Mouse (Mus musculus): Measurements from ENCODE around the gene Rprd2. TPM values are rescaled to one million over a fixed set of nuclear protein-coding genes. Genes with fewer than 3 reads are reported as not detected.

The Rprd2 gene
- polyA plus RNA-seq, 1 experiment: 28.5 TPM

GRCm38 (mm10) chr3:95752935-95753334, 65.7 kb downstream of the Rprd2 start:
- no peak for DNase-seq (ENCODE audit: extremely low spot score in 1 of 2, low spot score in 1 of 2)

- DNase-seq (ENCODE audit: extremely low spot score in 1 of 2, low spot score in 1 of 2): no peak
These were observed 78.3 kb downstream of the Rprd2 start for GRCm38 (mm10) chr3:95740406-95740805.

GRCm38 (mm10) chr3:95739353-95740104, 79.1 kb downstream of the Rprd2 start, which contains the start of gene Ecm1:
Gene Ecm1, minus strand, starts transcription at chr3:95739569.
- peak; percentile 43 to 69 for DNase-seq (ENCODE audit: extremely low spot score in 1 of 2, low spot score in 1 of 2)

- no peak for DNase-seq (ENCODE audit: extremely low spot score in 1 of 2, low spot score in 1 of 2)
These were observed 83.5 kb downstream of the Rprd2 start for GRCm38 (mm10) chr3:95735071-95735670.

- DNase-seq (ENCODE audit: extremely low spot score in 1 of 2, low spot score in 1 of 2): no peak
These were observed 84.5 kb downstream of the Rprd2 start for GRCm38 (mm10) chr3:95734092-95734702.

- no peak for DNase-seq (ENCODE audit: extremely low spot score in 1 of 2, low spot score in 1 of 2)
These were observed 85.7 kb downstream of the Rprd2 start for GRCm38 (mm10) chr3:95732744-95733521.

- no peak for DNase-seq (ENCODE audit: extremely low spot score in 1 of 2, low spot score in 1 of 2)
These were observed 86.4 kb downstream of the Rprd2 start for GRCm38 (mm10) chr3:95732297-95732696.

- no peak for DNase-seq (ENCODE audit: extremely low spot score in 1 of 2, low spot score in 1 of 2)
These were observed 86.9 kb downstream of the Rprd2 start for GRCm38 (mm10) chr3:95731802-95732201.

GRCm38 (mm10) chr3:95730431-95730830, 88.2 kb downstream of the Rprd2 start:
- no peak for DNase-seq (ENCODE audit: extremely low spot score in 1 of 2, low spot score in 1 of 2)

GRCm38 (mm10) chr3:95728906-95729305, 89.8 kb downstream of the Rprd2 start:
- no peak for DNase-seq (ENCODE audit: extremely low spot score in 1 of 2, low spot score in 1 of 2)

GRCm38 (mm10) chr3:95726696-95727358, 91.8 kb downstream of the Rprd2 start:
- DNase-seq (ENCODE audit: extremely low spot score in 1 of 2, low spot score in 1 of 2): no peak

- DNase-seq (ENCODE audit: extremely low spot score in 1 of 2, low spot score in 1 of 2): no peak
These were observed 92.8 kb downstream of the Rprd2 start for GRCm38 (mm10) chr3:95725863-95726262.

GRCm38 (mm10) chr3:95722386-95722785, 96.3 kb downstream of the Rprd2 start:
- no peak for DNase-seq (ENCODE audit: extremely low spot score in 1 of 2, low spot score in 1 of 2)

- no peak for DNase-seq (ENCODE audit: extremely low spot score in 1 of 2, low spot score in 1 of 2)
These were observed 100.5 kb downstream of the Rprd2 start for GRCm38 (mm10) chr3:95718153-95718552.

- no peak for DNase-seq (ENCODE audit: extremely low spot score in 1 of 2, low spot score in 1 of 2)
These were observed 102.6 kb downstream of the Rprd2 start for GRCm38 (mm10) chr3:95716075-95716474.

Other genes starting within 250 kb of the Rprd2 start
- 15.7 and 16.8 TPM in 2 replicates for gene Golph3l, start 229.9 kb downstream of the Rprd2 start, polyA plus RNA-seq (2012; rRNA removed)
- gene Ensa, start 193.9 kb downstream of the Rprd2 start, polyA plus RNA-seq (2012; rRNA removed): 154 and 164 TPM in 2 replicates
- gene Mcl1, start 160.1 kb downstream of the Rprd2 start, polyA plus RNA-seq (2012; rRNA removed): 43.3 and 47.0 TPM in 2 replicates
- 3.5 and 4.1 TPM in 2 replicates for gene Adamtsl4, start 130.9 kb downstream of the Rprd2 start, polyA plus RNA-seq (2012; rRNA removed)
- 19.9 and 23.0 TPM in 2 replicates for gene Ecm1, start 79.3 kb downstream of the Rprd2 start, polyA plus RNA-seq (2012; rRNA removed)
- 37.5 and 38.4 TPM in 2 replicates for gene Tars2, start 58.7 kb downstream of the Rprd2 start, polyA plus RNA-seq (2012; rRNA removed)
- 35.9 and 36.2 TPM in 2 replicates for gene Prpf3, start 37.0 kb upstream of the Rprd2 start, polyA plus RNA-seq (2012; rRNA removed)
- gene Mrps21, start 52.7 kb upstream of the Rprd2 start, polyA plus RNA-seq (2012; rRNA removed): 235 and 288 TPM in 2 replicates
- gene Ciart, start 63.4 kb upstream of the Rprd2 start, polyA plus RNA-seq (2012; rRNA removed): 37.2 and 42.7 TPM in 2 replicates
- 15.0 and 16.2 TPM in 2 replicates for gene BC028528, start 73.1 kb upstream of the Rprd2 start, polyA plus RNA-seq (2012; rRNA removed)
- 70.6 and 75.5 TPM in 2 replicates for gene Aph1a, start 75.1 kb upstream of the Rprd2 start, polyA plus RNA-seq (2012; rRNA removed)
- 12.8 and 14.6 TPM in 2 replicates for gene Car14, start 85.8 kb upstream of the Rprd2 start, polyA plus RNA-seq (2012; rRNA removed)
- gene Anp32e, start 110.4 kb upstream of the Rprd2 start, polyA plus RNA-seq (2012; rRNA removed): 117 and 123 TPM in 2 replicates
- 131 and 156 TPM in 2 replicates for gene Plekho1, start 177.1 kb upstream of the Rprd2 start, polyA plus RNA-seq (2012; rRNA removed)
- 32.7 and 33.0 TPM in 2 replicates for gene Vps45, start 239.6 kb upstream of the Rprd2 start, polyA plus RNA-seq (2012; rRNA removed)

All from frontal cortex, adult 2 months (tissue).